Mouse (Mus musculus) layer of hippocampus, adult 11-12 months (tissue): ENCODE results near the gene Zfp978.
"Not testable (repeated sequence)": the region's sequence is repeated elsewhere in the genome, so short reads cannot be mapped to it uniquely, and the experiment has no call there.

Source experiments
- DNase-seq: peaks from one replicate; pipeline ENCODE4 v3.0.0; 2022; ENCODE audit warnings: low spot score

Zfp978 gene

GRCm38 (mm10) chr4:147361003-147361402, at the start of gene Zfp978:
Gene Zfp978, plus strand, starts transcription at chr4:147361303.
- DNase-seq = not testable (repeated sequence)

GRCm38 (mm10) chr4:147335036-147335690, 25.9 kb upstream of the Zfp978 start:
- DNase-seq = not testable (repeated sequence)

- DNase-seq = not testable (repeated sequence)
These were observed 25.3 kb upstream of the Zfp978 start for GRCm38 (mm10) chr4:147335691-147336367.

- DNase-seq = not testable (repeated sequence)
These were observed 24.5 kb upstream of the Zfp978 start for GRCm38 (mm10) chr4:147336368-147337195.

GRCm38 (mm10) chr4:147337520-147337919, 23.6 kb upstream of the Zfp978 start:
- DNase-seq = not testable (repeated sequence)

- no peak for DNase-seq
These were observed 23.0 kb upstream of the Zfp978 start for GRCm38 (mm10) chr4:147338032-147338610.

GRCm38 (mm10) chr4:147338706-147339105, 22.4 kb upstream of the Zfp978 start:
- not testable (repeated sequence) for DNase-seq

- not testable (repeated sequence) for DNase-seq
These were observed 21.4 kb upstream of the Zfp978 start for GRCm38 (mm10) chr4:147339601-147340219.

GRCm38 (mm10) chr4:147340236-147340635, 20.9 kb upstream of the Zfp978 start:
- not testable (repeated sequence) for DNase-seq

GRCm38 (mm10) chr4:147340876-147341275, 20.2 kb upstream of the Zfp978 start:
- not testable (repeated sequence) for DNase-seq

GRCm38 (mm10) chr4:147343042-147343908, 17.8 kb upstream of the Zfp978 start:
- not testable (repeated sequence) for DNase-seq

GRCm38 (mm10) chr4:147345061-147345554, 16.0 kb upstream of the Zfp978 start:
- not testable (repeated sequence) for DNase-seq

- DNase-seq = not testable (repeated sequence)
These were observed 14.6 kb upstream of the Zfp978 start for GRCm38 (mm10) chr4:147346361-147347035.

GRCm38 (mm10) chr4:147347300-147347699, 13.8 kb upstream of the Zfp978 start:
- DNase-seq = not testable (repeated sequence)

- not testable (repeated sequence) for DNase-seq
These were observed 13.2 kb upstream of the Zfp978 start for GRCm38 (mm10) chr4:147347880-147348279.

GRCm38 (mm10) chr4:147348401-147348800, 12.7 kb upstream of the Zfp978 start:
- DNase-seq = not testable (repeated sequence)

- not testable (repeated sequence) for DNase-seq
These were observed 12.0 kb upstream of the Zfp978 start for GRCm38 (mm10) chr4:147348906-147349686.

GRCm38 (mm10) chr4:147349687-147350415, 11.3 kb upstream of the Zfp978 start:
- not testable (repeated sequence) for DNase-seq
